Mouse (Mus musculus) hindbrain, embryonic 10.5 days (tissue): ENCODE results near the gene Acsbg1. TPM values are rescaled to one million over a fixed set of nuclear protein-coding genes. Genes with fewer than 3 reads are reported as not detected.
A peak's percentile ranks its signal among the peaks of the same experiment; 100 is the strongest.

Experiments used
- DNase-seq: peaks from one replicate; pipeline ENCODE4 v3.0.0-alpha.2; 2017; ENCODE audit warnings: low spot score
- H3K27ac ChIP-seq: fragments of 300-500 bp; sonication (generic); 2 replicates; pipeline ENCODE4 v1.5.1; 2016; ENCODE audit warnings: mild to moderate bottlenecking, moderate library complexity
- H3K27me3 ChIP-seq: fragments of 300-500 bp; sonication (generic); 2 replicates; pipeline ENCODE4 v1.6.1; 2016; ENCODE audit warnings: mild to moderate bottlenecking; ENCODE audit not compliant: poor library complexity, insufficient read depth, severe bottlenecking
- H3K36me3 ChIP-seq: fragments of 300-500 bp; sonication (generic); 2 replicates; pipeline ENCODE4 v1.6.1; 2016; ENCODE audit warnings: mild to moderate bottlenecking, moderate library complexity
- H3K4me1 ChIP-seq: fragments of 300-500 bp; sonication (generic); replicated peaks from 2 replicates; pipeline ENCODE4 v1.6.1; 2016; ENCODE audit warnings: mild to moderate bottlenecking
- H3K4me3 ChIP-seq: fragments of 300-500 bp; sonication (generic); 2 replicates; pipeline ENCODE4 v1.5.1; 2016; ENCODE audit warnings: mild to moderate bottlenecking, moderate library complexity
- H3K9me3 ChIP-seq: fragments of 300-500 bp; sonication (generic); 2 replicates; pipeline ENCODE4 v1.6.1; 2016; ENCODE audit warnings: mild to moderate bottlenecking, moderate library complexity
- WGBS: fragments of 180-500 bp; shearing (Covaris S2); methylation state at CpG from one replicate; pipeline ENCODE4 v1.1.7; 2016; 5-methylcytosine and 5-hydroxymethylcytosine counted together
- polyA plus RNA-seq: library from polyadenylated mRNA; unstranded; fragments of >200 nt; fragmentation: Nextera tagmentation; extraction: Ambion mirVana; gene quantifications from 2 replicates; pipeline ENCODE4 v1.2.1, GENCODE M21; 2016

Acsbg1 gene
- polyA plus RNA-seq, 1 experiment from 2014 or later: 8.7 TPM

- no peak for DNase-seq
- H3K27ac ChIP-seq: no peak overlapping the region
- no peaks in the 10 kb centered on the region for H3K9me3 ChIP-seq
- no peaks in the 10 kb centered on the region for H3K27me3 ChIP-seq
- WGBS: 85% methylated on average over 6 of the region's 6 CpGs
- peaks cover 17% of the 10 kb centered on the region for H3K4me1 ChIP-seq
- H3K4me3 ChIP-seq: no peak overlapping the region
- no peaks in the 10 kb centered on the region for H3K36me3 ChIP-seq
Observed at GRCm38 (mm10) chr9:54658773-54659172, 2.9 kb downstream of the Acsbg1 start.

- no peaks in the 10 kb centered on the region for H3K36me3 ChIP-seq
- peaks cover 6% of the 10 kb centered on the region for H3K4me1 ChIP-seq
- H3K9me3 ChIP-seq: no peaks in the 10 kb centered on the region
- H3K27me3 ChIP-seq: no peaks in the 10 kb centered on the region
- WGBS: 87% methylated on average over 6 of the region's 6 CpGs
- DNase-seq: no peak
- no peak overlapping the region for H3K4me3 ChIP-seq
- no peak overlapping the region for H3K27ac ChIP-seq
Observed at GRCm38 (mm10) chr9:54656402-54656801, 5.3 kb downstream of the Acsbg1 start.

GRCm38 (mm10) chr9:54655846-54656245, 5.8 kb downstream of the Acsbg1 start:
- H3K4me3 ChIP-seq: no peak overlapping the region
- H3K27me3 ChIP-seq: no peaks in the 10 kb centered on the region
- DNase-seq: no peak
- H3K36me3 ChIP-seq: no peaks in the 10 kb centered on the region
- no peaks in the 10 kb centered on the region for H3K9me3 ChIP-seq
- H3K4me1 ChIP-seq: 0 out of 2 replicates have a peak, but pooled peaks cover under 1% of the 10 kb centered on the region
- WGBS: 64% methylated on average over 2 of the region's 2 CpGs
- no peak overlapping the region for H3K27ac ChIP-seq

GRCm38 (mm10) chr9:54652778-54653177, 8.9 kb downstream of the Acsbg1 start:
- Histone ChIP-seq H3K4me3 (no peak overlapping the region), H3K27me3 (no peaks in the 10 kb centered on the region), H3K9me3 (no peaks in the 10 kb centered on the region), H3K4me1 (no peaks in the 10 kb centered on the region), H3K27ac (no peak overlapping the region), H3K36me3 (no peaks in the 10 kb centered on the region)
- no peak for DNase-seq
- 89% methylated on average over 2 of the region's 2 CpGs for WGBS

- Histone ChIP-seq H3K36me3 (no peaks in the 10 kb centered on the region), H3K9me3 (no peaks in the 10 kb centered on the region)
- WGBS: 90% methylated on average over 1 of the region's 1 CpGs
Observed at GRCm38 (mm10) chr9:54649360-54649759, 12.3 kb downstream of the Acsbg1 start.

GRCm38 (mm10) chr9:54647456-54647855, 14.2 kb downstream of the Acsbg1 start:
- Histone ChIP-seq H3K36me3 (no peaks in the 10 kb centered on the region), H3K27me3 (no peaks in the 10 kb centered on the region), H3K4me3 (no peak overlapping the region), H3K9me3 (no peaks in the 10 kb centered on the region), H3K27ac (no peak overlapping the region), H3K4me1 (no peaks in the 10 kb centered on the region)
- DNase-seq: no peak
- WGBS: 85% methylated on average over 2 of the region's 2 CpGs

More at GRCm38 (mm10) chr9:54649360-54649759, 12.3 kb downstream of the Acsbg1 start:
- Histone ChIP-seq H3K4me3 (no peak overlapping the region), H3K27ac (no peak overlapping the region), H3K27me3 (no peaks in the 10 kb centered on the region), H3K4me1 (no peaks in the 10 kb centered on the region)
- no peak for DNase-seq

GRCm38 (mm10) chr9:54646252-54646651, 15.4 kb downstream of the Acsbg1 start:
- no peaks in the 10 kb centered on the region for H3K4me1 ChIP-seq
- H3K9me3 ChIP-seq: no peaks in the 10 kb centered on the region
- 81% methylated on average over 9 of the region's 9 CpGs for WGBS
- H3K4me3 ChIP-seq: no peak overlapping the region
- no peak for DNase-seq
- H3K27ac ChIP-seq: no peak overlapping the region
- no peaks in the 10 kb centered on the region for H3K27me3 ChIP-seq
- no peaks in the 10 kb centered on the region for H3K36me3 ChIP-seq

- Histone ChIP-seq H3K9me3 (no peaks in the 10 kb centered on the region), H3K27ac (no peak overlapping the region), H3K4me1 (no peaks in the 10 kb centered on the region), H3K36me3 (no peaks in the 10 kb centered on the region), H3K4me3 (no peak overlapping the region), H3K27me3 (no peaks in the 10 kb centered on the region)
- WGBS: 87% methylated on average over 6 of the region's 6 CpGs
- DNase-seq: no peak
Observed at GRCm38 (mm10) chr9:54645530-54645929, 16.1 kb downstream of the Acsbg1 start.

GRCm38 (mm10) chr9:54643179-54643578, 18.5 kb downstream of the Acsbg1 start:
- DNase-seq: no peak
- H3K27ac ChIP-seq: no peak overlapping the region
- no peaks in the 10 kb centered on the region for H3K9me3 ChIP-seq
- no peak overlapping the region for H3K4me3 ChIP-seq
- H3K4me1 ChIP-seq: 0 out of 2 replicates have a peak, but pooled peaks cover 3% of the 10 kb centered on the region
- 88% methylated on average over 7 of the region's 7 CpGs for WGBS
- H3K27me3 ChIP-seq: no peaks in the 10 kb centered on the region
- no peaks in the 10 kb centered on the region for H3K36me3 ChIP-seq

- Histone ChIP-seq H3K27me3 (no peaks in the 10 kb centered on the region), H3K9me3 (no peaks in the 10 kb centered on the region), H3K4me3 (no peak overlapping the region), H3K27ac (no peak overlapping the region), H3K36me3 (no peaks in the 10 kb centered on the region), H3K4me1 (0 out of 2 replicates have a peak, but pooled peaks cover 3% of the 10 kb centered on the region)
- DNase-seq: no peak
- WGBS: 84% methylated on average over 4 of the region's 4 CpGs
Observed at GRCm38 (mm10) chr9:54642556-54642955, 19.1 kb downstream of the Acsbg1 start.

GRCm38 (mm10) chr9:54642149-54642548, 19.5 kb downstream of the Acsbg1 start:
- 88% methylated on average over 2 of the region's 2 CpGs for WGBS
- DNase-seq: no peak
- Histone ChIP-seq H3K27me3 (no peaks in the 10 kb centered on the region), H3K27ac (no peak overlapping the region), H3K9me3 (no peaks in the 10 kb centered on the region), H3K36me3 (no peaks in the 10 kb centered on the region), H3K4me1 (0 out of 2 replicates have a peak, but pooled peaks cover 3% of the 10 kb centered on the region), H3K4me3 (no peak overlapping the region)

- Histone ChIP-seq H3K27ac (no peak overlapping the region), H3K9me3 (no peaks in the 10 kb centered on the region), H3K4me3 (no peak overlapping the region), H3K4me1 (0 out of 2 replicates have a peak, but pooled peaks cover 3% of the 10 kb centered on the region), H3K27me3 (no peaks in the 10 kb centered on the region), H3K36me3 (no peaks in the 10 kb centered on the region)
- 81% methylated on average over 3 of the region's 3 CpGs for WGBS
- DNase-seq: no peak
Observed at GRCm38 (mm10) chr9:54641548-54641947, 20.1 kb downstream of the Acsbg1 start.

GRCm38 (mm10) chr9:54639192-54639591, 22.5 kb downstream of the Acsbg1 start:
- Histone ChIP-seq H3K27ac (peak overlapping the region; percentile 12; the same call in 1 of the 2 replicates), H3K4me3 (no peak overlapping the region)
- WGBS: 53% methylated on average over 2 of the region's 2 CpGs

More at GRCm38 (mm10) chr9:54639192-54639591, 22.5 kb downstream of the Acsbg1 start:
- Histone ChIP-seq H3K9me3 (no peaks in the 10 kb centered on the region), H3K27me3 (no peaks in the 10 kb centered on the region), H3K36me3 (no peaks in the 10 kb centered on the region), H3K4me1 (0 out of 2 replicates have a peak, but pooled peaks cover 3% of the 10 kb centered on the region)
- no peak for DNase-seq
